Mouse (Mus musculus) heart, embryonic 10.5 days (tissue): ENCODE data around the gene Snrpg. TPM values are rescaled to one million over a fixed set of nuclear protein-coding genes. Genes with fewer than 3 reads are reported as not detected.

Source experiments
- DNase-seq: peaks from one replicate; pipeline ENCODE4 v3.0.0-alpha.2; 2017; ENCODE audit warnings: low spot score
- H3K27ac ChIP-seq: fragments of 300-500 bp; sonication (generic); 2 replicates; pipeline ENCODE4 v1.5.1; 2016; ENCODE audit warnings: mild to moderate bottlenecking
- H3K27me3 ChIP-seq: fragments of 300-500 bp; sonication (generic); 2 replicates; pipeline ENCODE4 v1.6.1; 2016; ENCODE audit warnings: mild to moderate bottlenecking; ENCODE audit not compliant: poor library complexity, insufficient read depth, severe bottlenecking
- H3K36me3 ChIP-seq: fragments of 300-500 bp; sonication (generic); 2 replicates; pipeline ENCODE4 v1.6.1; 2016; ENCODE audit warnings: mild to moderate bottlenecking, moderate library complexity
- H3K4me1 ChIP-seq: fragments of 300-500 bp; sonication (generic); 2 replicates; pipeline ENCODE4 v1.6.1; 2016; ENCODE audit warnings: mild to moderate bottlenecking
- H3K4me3 ChIP-seq: fragments of 300-500 bp; sonication (generic); 2 replicates; pipeline ENCODE4 v1.5.1; 2016; ENCODE audit warnings: mild to moderate bottlenecking, moderate library complexity
- H3K9me3 ChIP-seq: fragments of 300-500 bp; sonication (generic); 2 replicates; pipeline ENCODE4 v1.6.1; 2016; ENCODE audit warnings: mild to moderate bottlenecking, moderate library complexity
- WGBS: fragments of 180-500 bp; shearing (Covaris S2); methylation state at CpG from one replicate; pipeline ENCODE4 v1.1.7; 2016; 5-methylcytosine and 5-hydroxymethylcytosine counted together
- polyA plus RNA-seq: library from polyadenylated mRNA; unstranded; fragments of >200 nt; fragmentation: Nextera tagmentation; extraction: Ambion mirVana; gene quantifications from 2 replicates; pipeline ENCODE4 v1.2.1, GENCODE M21; 2016

The Snrpg gene
- polyA plus RNA-seq, 1 experiment from 2014 or later, result 487 TPM

- DNase-seq, result no peak
- Histone ChIP-seq H3K27ac (no peak overlapping the region), H3K36me3 (peaks cover 84% of the 10 kb centered on the region), H3K27me3 (no peaks in the 10 kb centered on the region), H3K9me3 (no peaks in the 10 kb centered on the region), H3K4me1 (no peaks in the 10 kb centered on the region), H3K4me3 (no peak overlapping the region)
- 91% methylated on average over 6 of the region's 6 CpGs for WGBS
These were observed 47.6 kb downstream of the Snrpg start for GRCm38 (mm10) chr6:86418711-86419110.

GRCm38 (mm10) chr6:86419239-86419638 lies 48.1 kb downstream of the Snrpg start:
- Histone ChIP-seq H3K36me3 (peaks cover 82% of the 10 kb centered on the region), H3K27me3 (no peaks in the 10 kb centered on the region), H3K27ac (no peak overlapping the region), H3K4me1 (no peaks in the 10 kb centered on the region), H3K9me3 (no peaks in the 10 kb centered on the region), H3K4me3 (no peak overlapping the region)
- WGBS, result 91% methylated on average over 3 of the region's 3 CpGs
- no peak for DNase-seq

GRCm38 (mm10) chr6:86420491-86420890 lies 49.4 kb downstream of the Snrpg start:
- 77% methylated on average over 6 of the region's 6 CpGs for WGBS
- Histone ChIP-seq H3K4me1 (no peaks in the 10 kb centered on the region), H3K9me3 (no peaks in the 10 kb centered on the region), H3K27ac (no peak overlapping the region), H3K4me3 (no peak overlapping the region), H3K27me3 (no peaks in the 10 kb centered on the region), H3K36me3 (peaks cover 88% of the 10 kb centered on the region)
- no peak for DNase-seq

GRCm38 (mm10) chr6:86426358-86426757 lies 55.3 kb downstream of the Snrpg start, which contains the start of gene Gm44790:
Gm44790 (plus strand) TSS chr6:86426658.
- no peaks in the 10 kb centered on the region for H3K27me3 ChIP-seq
- no peak within 1 kb of the TSS for H3K27ac ChIP-seq
- no peaks in the 10 kb centered on the region for H3K9me3 ChIP-seq
- DNase-seq, result no peak
- no peak within 1 kb of the TSS for H3K4me3 ChIP-seq
- no peaks in the 10 kb centered on the region for H3K4me1 ChIP-seq
- peaks cover 86% of the 10 kb centered on the region for H3K36me3 ChIP-seq
- 96% methylated on average over 1 of the region's 1 CpGs for WGBS

Other genes starting within 250 kb of the Snrpg start
- gene Tgfa, start 176.1 kb upstream of the Snrpg start, polyA plus RNA-seq, result 3.2 and 3.7 TPM in 2 replicates
- 148 and 182 TPM in 2 replicates for gene Fam136a, start 5.7 kb upstream of the Snrpg start, polyA plus RNA-seq
- 55.4 and 57.8 TPM in 2 replicates for gene Pcyox1, start 25.9 kb downstream of the Snrpg start, polyA plus RNA-seq
- 144 and 177 TPM in 2 replicates for gene Tia1, start 32.9 kb downstream of the Snrpg start, polyA plus RNA-seq
- 1.1 TPM in 1 of 2 replicates, not detected in the other for gene Gm44790, start 55.4 kb downstream of the Snrpg start, polyA plus RNA-seq
- 16.6 and 18.0 TPM in 2 replicates for gene C87436, start 67.1 kb downstream of the Snrpg start, polyA plus RNA-seq
- gene Pcbp1, start 155.0 kb downstream of the Snrpg start, polyA plus RNA-seq, result 411 and 428 TPM in 2 replicates